Mouse (Mus musculus): ENCODE results near the gene Mrs2.

DNA sequence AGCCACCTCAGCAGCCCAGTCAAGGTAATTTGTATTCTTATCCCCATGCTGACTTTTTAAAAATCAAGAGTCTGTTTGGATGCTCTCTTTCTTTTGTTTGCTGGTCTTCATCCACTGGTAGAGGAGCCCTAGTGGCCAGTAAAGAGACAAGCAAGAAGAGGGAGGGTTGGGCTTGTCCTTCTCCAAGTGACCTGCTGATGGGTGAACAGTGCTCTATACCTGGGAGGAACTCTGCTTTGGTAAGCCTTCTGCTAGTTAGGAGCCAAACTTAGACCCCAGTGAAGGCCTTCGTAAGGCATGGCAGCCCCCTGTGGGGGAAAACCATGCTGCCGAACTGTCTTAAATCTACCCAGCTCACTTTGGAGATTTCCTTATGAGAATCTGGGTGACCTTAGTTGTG is 46.5 kb upstream of the Mrs2 start:
- no peak for TF ChIP-seq POLR2A (IDR thresholded peaks at IDR 0.05; ENCODE audit: borderline replicate concordance, extremely low read depth, low read depth, low read length)
- no peak for TF ChIP-seq CTCF (IDR thresholded peaks at IDR 0.05; ENCODE audit: insufficient read depth, low read length)
